Mouse (Mus musculus): ENCODE measurements around the gene Gnao1. TPM values are rescaled to one million over a fixed set of nuclear protein-coding genes. Genes with fewer than 3 reads are reported as not detected.

Gnao1 gene
- polyA plus RNA-seq, 1 experiment, result 476 TPM

GRCm38 (mm10) chr8:93906961-93907360 is 97.2 kb downstream of the Gnao1 start:
- TF ChIP-seq POLR2A (IDR thresholded peaks at IDR 0.05; ENCODE audit: extremely low read depth, insufficient read depth, low read length), result no peak
- no peak for TF ChIP-seq CTCF (IDR thresholded peaks at IDR 0.05; ENCODE audit: extremely low read depth, insufficient read depth, low read length)
- H3K4me1 ChIP-seq (ENCODE audit: control insufficient read depth, insufficient read depth, low read length), result peaks cover 25% of the 10 kb centered on the region
- H3K4me3 ChIP-seq (ENCODE audit: insufficient read depth, low read length), result no peak overlapping the region
- H3K27ac ChIP-seq (ENCODE audit: insufficient read depth, low read length), result peak overlapping the region; percentile 45

- Histone ChIP-seq H3K4me1 (ENCODE audit: control insufficient read depth, insufficient read depth, low read length) (peaks cover 26% of the 10 kb centered on the region), H3K4me3 (ENCODE audit: insufficient read depth, low read length) (no peak overlapping the region), H3K27ac (ENCODE audit: insufficient read depth, low read length) (peak overlapping the region; percentile 84)
- TF ChIP-seq POLR2A (IDR thresholded peaks at IDR 0.05; ENCODE audit: extremely low read depth, insufficient read depth, low read length) (no peak), CTCF (IDR thresholded peaks at IDR 0.05; ENCODE audit: extremely low read depth, insufficient read depth, low read length) (no peak)
Measured at GRCm38 (mm10) chr8:93907987-93908441, 98.2 kb downstream of the Gnao1 start.

DNA sequence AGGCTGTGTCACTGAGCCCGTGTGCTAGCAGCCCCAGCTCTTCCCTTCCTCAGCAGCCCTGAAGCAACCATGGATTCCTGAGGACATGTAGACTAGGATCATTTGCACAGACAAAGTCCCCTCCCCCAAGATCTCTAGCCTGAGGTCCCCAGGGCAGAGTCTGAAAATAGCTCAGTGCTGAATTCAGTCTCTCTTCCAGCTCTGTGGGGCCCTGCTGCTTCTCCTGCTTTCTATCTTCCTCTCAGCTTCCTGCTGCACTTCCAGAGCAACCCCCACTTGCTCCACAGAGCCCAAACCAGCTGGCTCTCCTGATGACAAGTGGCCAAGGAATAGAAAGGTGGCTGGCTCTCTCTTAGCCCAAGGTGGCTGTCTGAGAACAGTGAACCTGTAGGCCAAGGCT is 98.8 kb downstream of the Gnao1 start:
- TF ChIP-seq CTCF (IDR thresholded peaks at IDR 0.05; ENCODE audit: extremely low read depth, insufficient read depth, low read length) (no peak), POLR2A (IDR thresholded peaks at IDR 0.05; ENCODE audit: extremely low read depth, insufficient read depth, low read length) (no peak)
- Histone ChIP-seq H3K27ac (ENCODE audit: insufficient read depth, low read length) (peak overlapping the region; percentile 84), H3K4me1 (ENCODE audit: control insufficient read depth, insufficient read depth, low read length) (peaks cover 26% of the 10 kb centered on the region), H3K4me3 (ENCODE audit: insufficient read depth, low read length) (no peak overlapping the region)

DNA sequence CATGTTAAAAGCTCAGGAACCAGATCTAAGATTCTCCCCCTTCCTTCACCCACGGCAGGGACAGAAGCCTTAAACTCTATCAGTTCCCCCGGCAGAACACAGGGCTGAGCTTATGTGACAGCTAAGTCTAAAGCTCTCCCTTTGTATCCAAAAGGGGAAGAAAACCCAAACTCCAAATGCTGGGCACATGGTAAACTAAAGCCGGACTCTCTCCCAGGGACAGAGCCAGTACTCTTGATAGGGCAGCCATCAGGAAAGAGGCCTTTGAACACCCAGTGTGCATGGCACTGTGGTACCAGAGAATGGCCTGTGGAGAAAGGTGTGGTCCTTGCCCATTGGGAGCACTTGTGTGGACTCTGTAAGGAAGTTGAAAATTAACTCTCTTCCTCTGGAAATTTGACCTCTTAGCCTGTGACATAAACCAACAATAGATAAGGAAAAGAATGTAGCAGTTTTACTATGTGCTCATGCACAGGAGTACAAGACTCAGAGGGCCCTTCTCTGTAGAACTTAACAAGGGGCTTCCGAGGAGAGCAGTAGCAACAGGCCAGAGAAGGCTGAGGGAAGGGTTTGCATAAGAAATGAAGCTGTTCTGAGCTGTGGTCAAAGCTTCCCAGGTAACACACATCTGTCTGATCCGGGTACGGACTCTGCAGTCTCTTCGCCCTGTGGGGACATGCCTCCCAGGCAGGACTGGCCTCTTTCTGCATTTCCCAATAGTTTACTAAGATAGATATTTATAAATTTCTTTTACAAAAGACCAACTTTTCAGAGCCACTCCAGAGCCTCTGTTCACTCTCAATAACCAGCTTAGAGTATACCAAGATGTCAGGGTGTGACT is 102.2 kb downstream of the Gnao1 start:
- TF ChIP-seq CTCF (IDR thresholded peaks at IDR 0.05; ENCODE audit: extremely low read depth, insufficient read depth, low read length), result no peak
- no peak for TF ChIP-seq POLR2A (IDR thresholded peaks at IDR 0.05; ENCODE audit: extremely low read depth, insufficient read depth, low read length)
- peaks cover 30% of the 10 kb centered on the region for H3K4me1 ChIP-seq (ENCODE audit: control insufficient read depth, insufficient read depth, low read length)
- peak overlapping the region; percentile 43; the same call in 1 of the 2 replicates for H3K27ac ChIP-seq (ENCODE audit: insufficient read depth, low read length)
- no peak overlapping the region for H3K4me3 ChIP-seq (ENCODE audit: insufficient read depth, low read length)

GRCm38 (mm10) chr8:93917859-93918421 is 108.2 kb downstream of the Gnao1 start:
- TF ChIP-seq POLR2A (IDR thresholded peaks at IDR 0.05; ENCODE audit: extremely low read depth, insufficient read depth, low read length), result no peak
- TF ChIP-seq CTCF (IDR thresholded peaks at IDR 0.05; ENCODE audit: extremely low read depth, insufficient read depth, low read length), result no peak
- peaks cover 29% of the 10 kb centered on the region for H3K4me1 ChIP-seq (ENCODE audit: control insufficient read depth, insufficient read depth, low read length)
- no peak overlapping the region for H3K4me3 ChIP-seq (ENCODE audit: insufficient read depth, low read length)
- peak overlapping the region; percentile 39 for H3K27ac ChIP-seq (ENCODE audit: insufficient read depth, low read length)

- Histone ChIP-seq H3K27ac (ENCODE audit: insufficient read depth, low read length) (peak overlapping the region; percentile 39), H3K4me1 (ENCODE audit: control insufficient read depth, insufficient read depth, low read length) (peaks cover 34% of the 10 kb centered on the region), H3K4me3 (ENCODE audit: insufficient read depth, low read length) (no peak overlapping the region)
- TF ChIP-seq POLR2A (IDR thresholded peaks at IDR 0.05; ENCODE audit: extremely low read depth, insufficient read depth, low read length), result no peak
- no peak for TF ChIP-seq CTCF (IDR thresholded peaks at IDR 0.05; ENCODE audit: extremely low read depth, insufficient read depth, low read length)
Measured at GRCm38 (mm10) chr8:93918580-93918979, 108.8 kb downstream of the Gnao1 start.

DNA sequence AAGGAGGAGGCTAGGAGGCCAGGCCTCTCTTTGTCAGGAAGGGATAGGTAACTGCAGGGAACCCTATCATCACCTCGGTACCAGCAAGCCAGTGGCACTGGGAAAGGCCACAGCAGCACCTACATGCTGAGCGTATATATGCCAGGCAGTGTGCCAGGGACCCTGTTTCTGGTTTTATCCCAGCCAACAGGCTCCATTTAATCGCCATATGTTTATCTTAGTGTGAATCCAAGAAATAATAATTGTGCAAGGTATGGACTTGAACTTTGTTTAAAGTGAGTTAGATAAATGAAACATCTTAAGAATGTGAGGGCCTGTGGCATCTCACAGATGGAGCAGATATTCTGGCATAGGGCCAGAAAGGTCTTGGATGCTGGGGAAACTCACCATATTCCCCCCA is 109.7 kb downstream of the Gnao1 start:
- TF ChIP-seq CTCF (IDR thresholded peaks at IDR 0.05; ENCODE audit: extremely low read depth, insufficient read depth, low read length) (no peak), POLR2A (IDR thresholded peaks at IDR 0.05; ENCODE audit: extremely low read depth, insufficient read depth, low read length) (no peak)
- Histone ChIP-seq H3K27ac (ENCODE audit: insufficient read depth, low read length) (peak overlapping the region; percentile 39), H3K4me1 (ENCODE audit: control insufficient read depth, insufficient read depth, low read length) (peaks cover 40% of the 10 kb centered on the region), H3K4me3 (ENCODE audit: insufficient read depth, low read length) (no peak overlapping the region)

GRCm38 (mm10) chr8:93919916-93920589 is 110.3 kb downstream of the Gnao1 start:
- peak overlapping the region; percentile 39 for H3K27ac ChIP-seq (ENCODE audit: insufficient read depth, low read length)
- peaks cover 46% of the 10 kb centered on the region for H3K4me1 ChIP-seq (ENCODE audit: control insufficient read depth, insufficient read depth, low read length)
- H3K4me3 ChIP-seq (ENCODE audit: insufficient read depth, low read length), result no peak overlapping the region
- TF ChIP-seq CTCF (IDR thresholded peaks at IDR 0.05; ENCODE audit: extremely low read depth, insufficient read depth, low read length), result no peak
- no peak for TF ChIP-seq POLR2A (IDR thresholded peaks at IDR 0.05; ENCODE audit: extremely low read depth, insufficient read depth, low read length)

- peaks cover 48% of the 10 kb centered on the region for H3K4me1 ChIP-seq (ENCODE audit: control insufficient read depth, insufficient read depth, low read length)
- H3K4me3 ChIP-seq (ENCODE audit: insufficient read depth, low read length), result no peak overlapping the region
- TF ChIP-seq POLR2A (IDR thresholded peaks at IDR 0.05; ENCODE audit: extremely low read depth, insufficient read depth, low read length) (no peak), CTCF (IDR thresholded peaks at IDR 0.05; ENCODE audit: extremely low read depth, insufficient read depth, low read length) (no peak)
- H3K27ac ChIP-seq (ENCODE audit: insufficient read depth, low read length), result peak overlapping the region; percentile 39
Measured at GRCm38 (mm10) chr8:93920590-93920948, 110.8 kb downstream of the Gnao1 start.

All from cortical plate, adult 2 months (tissue).